Mouse (Mus musculus) neutrophil, adult 59 days (primary cell): ENCODE data around the gene Gm6803. TPM values are rescaled to one million over a fixed set of nuclear protein-coding genes. Genes with fewer than 3 reads are reported as not detected.

Experiments used
- total RNA-seq, 2 experiments: library from RNA; stranded (reverse); gene quantifications; 1 replicate in 1 of 2; 2 replicates in 1 of 2; pipeline ENCODE4 v1.2.4; 2023

Gene Gm6803
- not detected for total RNA-seq

DNA sequence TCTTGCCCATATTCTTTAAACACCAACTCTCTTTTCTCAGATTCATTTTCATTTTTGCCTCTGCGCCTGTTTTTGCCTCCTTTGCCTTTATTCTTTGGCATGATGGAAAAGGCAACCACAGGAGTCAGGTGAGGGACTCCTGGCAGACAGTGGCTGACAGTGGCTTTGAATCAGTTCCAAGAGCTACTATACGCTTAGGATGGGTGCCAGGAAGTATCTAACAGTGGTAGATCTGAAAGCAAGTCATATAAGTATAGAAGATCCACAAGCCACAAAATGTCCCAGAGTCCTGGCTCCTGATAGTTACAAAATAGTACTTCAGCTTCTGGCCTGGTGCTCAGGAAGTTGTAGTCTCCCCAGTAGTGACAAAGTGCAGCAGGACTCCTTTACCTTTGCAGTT lies at the start of gene Gm6803:
Gm6803 (minus strand) TSS at position 101 of the 400 bp plus-strand sequence.

DNA sequence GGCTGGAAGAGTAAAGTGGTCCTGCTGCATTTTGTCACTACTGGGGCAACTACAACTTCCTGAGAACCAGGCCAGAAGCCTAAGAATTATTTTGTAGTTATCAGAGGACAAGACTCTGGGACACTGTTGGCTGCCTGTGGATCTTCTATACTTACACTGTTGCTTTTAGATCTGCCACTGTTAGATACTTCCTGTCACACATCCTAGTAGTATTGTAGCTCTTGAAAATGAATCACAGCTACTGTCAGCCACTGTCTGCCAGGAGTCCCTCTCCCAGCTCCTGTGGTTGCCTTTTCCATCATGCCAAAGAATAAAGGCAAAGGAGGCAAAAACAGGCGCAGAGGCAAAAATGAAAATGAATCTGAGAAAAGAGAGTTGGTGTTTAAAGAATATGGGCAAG lies 8.1 kb upstream of the Gm6803 start, which contains the start of gene Gm2056:
Gm2056 (plus strand) TSS at position 301 of the 400 bp plus-strand sequence.

DNA sequence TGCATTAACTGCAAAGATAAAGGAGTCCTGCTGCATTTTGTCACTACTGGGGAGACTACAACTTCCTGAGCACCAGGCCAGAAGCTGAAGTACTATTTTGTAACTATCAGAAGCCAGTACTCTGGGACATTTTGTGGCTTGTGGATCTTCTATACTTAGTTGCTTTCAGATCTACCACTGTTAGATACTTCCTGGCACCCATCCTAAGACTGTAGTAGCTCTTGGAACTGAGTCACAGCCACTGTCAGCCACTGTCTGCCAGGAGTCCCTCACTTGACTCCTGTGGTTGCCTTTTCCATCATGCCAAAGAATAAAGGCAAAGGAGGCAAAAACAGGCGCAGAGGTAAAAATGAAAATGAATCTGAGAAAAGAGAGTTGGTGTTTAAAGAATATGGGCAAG lies 7.0 kb downstream of the Gm6803 start, which contains the start of gene Gm2075:
Gm2075 (plus strand) TSS at position 301 of the 400 bp plus-strand sequence.

Other genes with a start within 250 kb of the Gm6803 start
- gene Gm21319, start 243.0 kb downstream of the Gm6803 start, total RNA-seq = not detected
- not detected for gene Gm21936, start 223.3 kb downstream of the Gm6803 start, total RNA-seq
- not detected for gene BB287469, start 202.2 kb downstream of the Gm6803 start, total RNA-seq
- gene Gm2001, start 176.4 kb downstream of the Gm6803 start, total RNA-seq = not detected
- not detected for gene Gm2016, start 144.7 kb downstream of the Gm6803 start, total RNA-seq
- not detected for gene Gm2022, start 123.4 kb downstream of the Gm6803 start, total RNA-seq
- gene Gm2035, start 98.9 kb downstream of the Gm6803 start, total RNA-seq = not detected
- not detected for gene Gm2042, start 64.7 kb downstream of the Gm6803 start, total RNA-seq
- gene Gm2075, start 6.9 kb downstream of the Gm6803 start, total RNA-seq = not detected
- gene Gm2056, start 8.2 kb upstream of the Gm6803 start, total RNA-seq = not detected
- gene Gm16368, start 64.9 kb upstream of the Gm6803 start, total RNA-seq = not detected
- not detected for gene Gm10436, start 163.3 kb upstream of the Gm6803 start, total RNA-seq
- not detected for gene Gm8332, start 231.3 kb upstream of the Gm6803 start, total RNA-seq